Mouse (Mus musculus) liver, postnatal 0 days (tissue): ENCODE measurements around the gene Traip.

Experiments used
- CTCF ChIP-seq: sonication (generic); IDR thresholded peaks from 2 replicates; pipeline ENCODE4 v1.5.1; 2016; ENCODE audit warnings: antibody characterized with exemption, low read depth
- EP300 ChIP-seq: IDR thresholded peaks from 2 replicates; pipeline ENCODE4 v1.6.1; 2016; ENCODE audit warnings: antibody characterized with exemption, low read depth, mild to moderate bottlenecking

GRCm38 (mm10) chr9:107935374-107935773 is 14.6 kb upstream of the Traip start, which contains the start of gene Camkv:
- TF ChIP-seq CTCF (no peak), EP300 (no peak)
